Mouse (Mus musculus) C2C12 (cell line): ENCODE measurements around the gene Mid2. TPM values are rescaled to one million over a fixed set of nuclear protein-coding genes. Genes with fewer than 3 reads are reported as not detected.

Experiments used
- H3K27me3 ChIP-seq: one replicate; pipeline ENCODE4 v1.6.1; 2011; ENCODE audit not compliant: control insufficient read depth, insufficient read depth, insufficient read length
- H3K36me3 ChIP-seq: one replicate; pipeline ENCODE4 v1.6.1; 2011; ENCODE audit not compliant: control insufficient read depth, insufficient read depth
- H3K4me3 ChIP-seq: one replicate; pipeline ENCODE4 v1.5.1; 2011; ENCODE audit warnings: mild to moderate bottlenecking, control low read depth; ENCODE audit not compliant: poor library complexity, insufficient read depth, severe bottlenecking
- H3K79me2 ChIP-seq: one replicate; pipeline ENCODE4 v1.6.1; 2011; ENCODE audit not compliant: control insufficient read depth, insufficient read depth
- H3K79me3 ChIP-seq: one replicate; pipeline ENCODE4 v1.6.1; 2011; ENCODE audit warnings: low read depth, control low read depth
- H3ac ChIP-seq: one replicate; pipeline ENCODE3; 2011; ENCODE audit warnings: low read depth; ENCODE audit not compliant: control insufficient read depth, insufficient read length
- CEBPB ChIP-seq: IDR thresholded peaks from one replicate; pipeline ENCODE4 v1.6.1; 2011; ENCODE audit warnings: low read depth, mild to moderate bottlenecking, control low read depth, moderate library complexity
- CTCF ChIP-seq: IDR thresholded peaks from one replicate; pipeline ENCODE4 v1.5.1; 2011; ENCODE audit not compliant: control insufficient read depth, insufficient read depth, insufficient read length
- FOSL1 ChIP-seq: IDR thresholded peaks from one replicate; pipeline ENCODE4 v1.8.0; 2011; ENCODE audit warnings: mild to moderate bottlenecking, low read length; ENCODE audit not compliant: poor library complexity, insufficient read depth, severe bottlenecking
- MAX ChIP-seq: IDR thresholded peaks from one replicate; pipeline ENCODE4 v1.6.1; 2011; ENCODE audit warnings: mild to moderate bottlenecking, control low read depth
- MYOD1 ChIP-seq: IDR thresholded peaks from one replicate; pipeline ENCODE4 v1.6.1; 2011; ENCODE audit warnings: low read depth; ENCODE audit not compliant: control insufficient read depth, insufficient read length
- MYOG ChIP-seq: IDR thresholded peaks from one replicate; pipeline ENCODE4 v1.6.1; 2011; ENCODE audit not compliant: control insufficient read depth, insufficient read length; ENCODE audit errors: extremely low read depth
- USF1 ChIP-seq: IDR thresholded peaks from one replicate; pipeline ENCODE4 v1.6.1; 2011; ENCODE audit warnings: low read depth, mild to moderate bottlenecking, control low read depth, moderate library complexity
- long read RNA-seq, 2 experiments: library from polyadenylated mRNA; unstranded; transcript quantifications; one replicate each; pipeline ENCODE4 v2.0.0; 2019 to 2020
- polyA plus RNA-seq: library from polyadenylated mRNA; unstranded; fragments of >200 nt; fragmentation: generic; extraction: Trizol; gene quantifications from one replicate; pipeline ENCODE4 v1.2.1, GENCODE M21; 2012; ENCODE audit warnings: missing spikeins

Mid2 gene
- polyA plus RNA-seq, result 1.2 TPM
- long read RNA-seq, experiment 1, partial matches to known transcripts, result 0 of 3 reads
- long read RNA-seq, experiment 1, other reads (novel, unspliced or antisense), result 3 of 3 reads
- long read RNA-seq, experiment 2, partial matches to known transcripts, result 2 of 2 reads
- long read RNA-seq, experiment 2, other reads (novel, unspliced or antisense), result 0 of 2 reads

GRCm38 (mm10) chrX:140664479-140665241 is at the start of gene Mid2:
Mid2 (plus strand) TSS chrX:140664599.
- Histone ChIP-seq H3K79me2 (no peaks in the 10 kb centered on the region), H3ac (peak within 1 kb of the TSS; percentile 78), H3K79me3 (no peaks in the 10 kb centered on the region), H3K4me3 (peak within 1 kb of the TSS; percentile 28), H3K36me3 (no peaks in the 10 kb centered on the region), H3K27me3 (no peaks in the 10 kb centered on the region)
- TF ChIP-seq CTCF (no peak), MYOD1 (no peak), USF1 (no peak), FOSL1 (no peak), CEBPB (no peak), MAX (no peak), MYOG (no peak)

GRCm38 (mm10) chrX:140624875-140625594 is 39.4 kb upstream of the Mid2 start:
- H3K36me3 ChIP-seq, result no peaks in the 10 kb centered on the region
- H3K27me3 ChIP-seq, result no peaks in the 10 kb centered on the region
- H3K79me2 ChIP-seq, result no peaks in the 10 kb centered on the region
- H3ac ChIP-seq, result no peak overlapping the region
- H3K4me3 ChIP-seq, result no peak overlapping the region
- TF ChIP-seq FOSL1, result no peak
- TF ChIP-seq USF1, result no peak
- no peak for TF ChIP-seq CTCF
- TF ChIP-seq CEBPB, result no peak
- TF ChIP-seq MYOG, result no peak
- TF ChIP-seq MYOD1, result no peak
- no peak for TF ChIP-seq MAX
- H3K79me3 ChIP-seq, result no peaks in the 10 kb centered on the region

DNA sequence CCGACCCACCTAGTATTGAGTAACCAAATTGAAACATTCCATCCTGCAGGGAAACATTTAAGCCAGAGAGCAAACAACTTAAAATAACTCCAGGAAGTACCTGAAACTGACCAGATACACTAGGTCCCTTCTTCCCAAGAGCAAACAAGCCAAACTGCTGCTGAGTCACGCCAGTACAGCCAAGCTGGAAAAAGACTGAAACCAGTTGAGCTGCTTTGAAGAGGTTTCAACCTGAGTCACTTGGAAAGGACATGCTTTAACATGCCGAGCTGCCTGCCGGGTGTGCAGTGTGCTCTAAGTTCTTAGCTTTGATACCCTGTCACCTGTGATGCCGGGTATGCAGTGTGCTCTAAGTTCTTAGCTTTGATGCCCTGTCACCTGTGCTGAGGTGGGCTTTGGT is 26.4 kb upstream of the Mid2 start:
- no peaks in the 10 kb centered on the region for H3K36me3 ChIP-seq
- H3K27me3 ChIP-seq, result no peaks in the 10 kb centered on the region
- H3K79me2 ChIP-seq, result no peaks in the 10 kb centered on the region

GRCm38 (mm10) chrX:140639592-140639991 is 24.8 kb upstream of the Mid2 start:
- Histone ChIP-seq H3K4me3 (no peak overlapping the region), H3K79me3 (no peaks in the 10 kb centered on the region), H3K36me3 (no peaks in the 10 kb centered on the region), H3K27me3 (no peaks in the 10 kb centered on the region), H3ac (no peak overlapping the region), H3K79me2 (no peaks in the 10 kb centered on the region)
- TF ChIP-seq FOSL1 (no peak), USF1 (no peak), MYOD1 (no peak), MAX (no peak), CTCF (no peak), CEBPB (no peak), MYOG (no peak)

More for the DNA sequence above, 26.4 kb upstream of the Mid2 start:
- Histone ChIP-seq H3K4me3 (no peak overlapping the region), H3K79me3 (no peaks in the 10 kb centered on the region), H3ac (no peak overlapping the region)
- TF ChIP-seq MYOD1, result no peak
- TF ChIP-seq FOSL1, result no peak
- no peak for TF ChIP-seq USF1
- no peak for TF ChIP-seq MAX
- TF ChIP-seq CEBPB, result no peak
- no peak for TF ChIP-seq MYOG
- TF ChIP-seq CTCF, result no peak

- H3K4me3 ChIP-seq, result no peak overlapping the region
- H3K27me3 ChIP-seq, result no peaks in the 10 kb centered on the region
- H3K79me2 ChIP-seq, result no peaks in the 10 kb centered on the region
- no peak for TF ChIP-seq MYOG
- TF ChIP-seq CEBPB, result no peak
- no peak for TF ChIP-seq MYOD1
- no peak for TF ChIP-seq MAX
- no peak for TF ChIP-seq CTCF
- no peaks in the 10 kb centered on the region for H3K36me3 ChIP-seq
- H3K79me3 ChIP-seq, result no peaks in the 10 kb centered on the region
- H3ac ChIP-seq, result no peak overlapping the region
Observed at GRCm38 (mm10) chrX:140660731-140661130, 3.7 kb upstream of the Mid2 start.
